Mouse (Mus musculus): Measurements from ENCODE around the gene Vcam1. TPM values are rescaled to one million over a fixed set of nuclear protein-coding genes. Genes with fewer than 3 reads are reported as not detected.

Gene Vcam1
- 10 to 100 TPM; 14.7 to 17.1 TPM for total RNA-seq (2021)

DNA sequence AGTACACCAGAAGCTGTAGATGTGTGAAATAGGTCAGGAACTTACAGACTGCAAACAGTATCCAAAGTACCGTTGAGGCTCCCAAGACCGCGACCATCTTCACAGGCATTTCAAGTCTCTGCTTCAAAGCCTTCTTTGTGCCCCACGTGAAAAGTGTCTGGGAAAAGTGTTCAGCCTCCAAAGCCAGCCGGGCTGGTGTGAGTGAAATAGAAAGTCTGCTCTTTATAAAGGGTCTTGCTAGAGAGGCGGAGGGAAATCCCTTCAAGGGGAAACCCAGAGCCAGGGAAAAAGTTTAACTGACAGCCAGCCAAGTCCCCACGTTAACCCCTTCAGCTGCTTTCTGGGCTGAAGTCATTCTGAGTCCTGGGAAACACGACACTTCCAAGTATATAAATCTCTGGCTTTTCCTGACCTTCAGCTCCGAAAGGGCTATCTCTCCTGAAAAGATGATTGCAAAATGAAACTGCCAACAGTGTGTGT is at the start of gene Vcam1:
Vcam1 (minus strand) TSS at position 430 of the 480 bp plus-strand sequence.
- intact Hi-C loops (cut with DNase I), result loop anchor here (5.0 to 10.0 kb wide), 2 partner anchors 47 to 196 kb away; no protein-coding TSS in a partner anchor
- peak; percentile 31 for DNase-seq (ENCODE audit: low spot score)

DNA sequence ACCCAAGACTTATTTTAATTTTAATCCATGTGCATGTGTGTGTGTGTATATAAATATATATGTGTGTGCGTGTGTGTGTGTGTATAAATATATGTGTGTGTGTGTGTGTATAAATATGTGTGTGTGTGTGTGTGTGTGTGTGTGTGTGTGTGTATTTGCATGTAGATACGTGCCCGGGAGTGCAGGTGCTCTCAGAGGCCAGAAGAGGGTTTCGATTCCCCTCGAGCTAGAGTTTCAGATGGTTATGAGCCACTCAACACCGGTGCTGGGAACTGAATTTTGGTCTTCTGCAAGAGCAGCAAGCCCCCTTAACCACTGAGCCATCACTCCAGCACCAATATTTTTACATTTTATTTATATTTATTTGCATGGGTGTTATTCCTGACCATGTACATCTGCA is 45.6 kb upstream of the Vcam1 start:
- no peak for DNase-seq (ENCODE audit: low spot score)
- intact Hi-C loops (cut with DNase I), result no loop called here

DNA sequence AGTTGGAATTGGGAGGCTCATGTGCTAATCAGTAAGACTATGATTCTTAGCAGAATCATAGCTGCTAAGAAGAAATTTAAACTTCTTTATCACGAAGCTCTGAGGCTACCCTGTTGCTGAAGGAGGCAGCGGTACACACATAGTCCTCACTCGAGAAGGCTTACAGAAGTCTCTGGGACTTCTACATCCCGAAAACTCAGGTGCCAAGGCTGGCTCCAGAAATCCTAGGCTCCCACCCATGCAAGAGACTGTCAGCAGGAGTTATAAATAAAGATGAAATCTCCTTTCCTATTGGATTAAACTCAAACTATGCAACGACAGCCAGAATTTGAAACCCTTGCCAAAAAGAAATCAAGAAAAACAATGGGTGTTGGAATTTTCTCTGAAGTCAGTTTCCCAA is 42.0 kb upstream of the Vcam1 start:
- no peak for DNase-seq (ENCODE audit: low spot score)
- intact Hi-C loops (cut with DNase I), result no loop called here

DNA sequence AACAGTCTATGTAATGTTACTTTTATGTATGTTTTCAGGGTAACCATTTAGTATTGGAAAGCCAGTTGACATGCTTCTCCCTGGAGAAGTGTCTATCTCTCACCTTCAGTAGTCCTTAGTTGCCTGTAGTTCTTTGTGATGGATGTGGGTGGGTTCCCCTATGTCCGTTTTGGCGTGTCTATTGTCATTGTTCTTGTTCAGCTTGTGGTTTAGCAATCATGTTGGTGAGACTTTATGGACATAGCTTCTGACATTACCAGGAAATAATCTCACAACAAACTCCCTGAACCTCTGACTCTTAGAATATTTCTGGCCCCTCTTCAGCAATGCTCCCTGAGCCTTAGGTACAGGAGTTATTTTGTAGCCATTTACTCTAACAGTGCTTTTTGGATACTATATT is 38.6 kb upstream of the Vcam1 start:
- intact Hi-C loops (cut with DNase I), result no loop called here
- no peak for DNase-seq (ENCODE audit: low spot score)

DNA sequence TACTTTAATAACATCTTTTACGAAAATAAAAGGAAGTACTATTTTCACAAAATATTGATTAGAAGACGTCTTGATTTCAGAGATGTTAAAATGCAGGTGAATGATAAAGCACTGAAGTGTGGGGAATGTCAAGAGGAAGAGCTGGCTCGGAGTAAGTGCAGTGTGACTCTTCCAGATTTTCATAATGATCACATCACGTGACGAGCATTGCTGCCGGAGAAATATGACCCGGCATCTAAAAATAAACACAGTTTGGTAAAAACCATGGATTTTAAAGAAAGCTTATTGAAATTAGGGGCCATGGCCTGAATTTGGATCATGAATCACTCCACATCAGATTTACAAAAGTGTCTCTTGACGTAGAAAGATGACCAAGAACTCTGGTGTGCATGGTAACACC is 36.8 kb upstream of the Vcam1 start:
- intact Hi-C loops (cut with DNase I), result no loop called here
- no peak for DNase-seq (ENCODE audit: low spot score)

DNA sequence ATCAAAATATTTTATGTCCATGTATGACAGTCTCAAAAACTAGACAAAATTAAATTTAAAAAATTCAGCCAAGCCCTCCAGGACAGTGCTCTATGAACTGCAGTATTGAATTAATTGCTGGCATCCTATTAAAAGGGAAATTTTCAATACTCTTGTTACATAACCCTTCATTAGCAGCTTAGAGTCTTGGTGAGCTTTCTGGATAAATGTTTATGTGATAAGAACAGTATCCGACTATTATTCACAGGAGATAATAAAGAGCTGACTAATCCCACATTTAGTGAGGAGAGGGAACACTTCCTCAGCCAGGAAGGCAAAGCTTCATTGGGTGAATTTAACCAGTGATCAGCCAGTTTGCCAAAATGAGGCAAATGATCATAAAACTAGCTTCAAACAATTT is 35.5 kb upstream of the Vcam1 start:
- intact Hi-C loops (cut with DNase I), result no loop called here
- DNase-seq (ENCODE audit: low spot score), result no peak

DNA sequence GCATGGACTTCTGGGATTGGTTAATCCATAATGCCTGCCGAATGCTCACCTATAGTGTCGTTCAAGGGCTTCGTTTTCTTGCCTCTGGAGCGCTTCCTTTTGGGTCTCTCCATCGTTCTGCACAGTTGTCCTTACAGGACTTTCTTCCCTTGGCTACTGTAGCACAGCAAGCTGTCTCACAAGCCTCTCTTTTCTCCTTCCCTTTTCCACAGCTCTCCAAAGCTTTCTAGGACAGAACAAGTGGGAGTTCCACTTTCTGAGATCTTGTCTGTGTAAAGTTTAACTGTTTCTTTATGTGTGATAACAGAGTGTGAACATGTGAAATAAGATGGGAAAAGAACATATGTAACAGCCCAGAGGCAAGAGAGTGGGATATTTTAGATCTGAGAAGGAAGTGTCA is 34.0 kb upstream of the Vcam1 start:
- no peak for DNase-seq (ENCODE audit: low spot score)

DNA sequence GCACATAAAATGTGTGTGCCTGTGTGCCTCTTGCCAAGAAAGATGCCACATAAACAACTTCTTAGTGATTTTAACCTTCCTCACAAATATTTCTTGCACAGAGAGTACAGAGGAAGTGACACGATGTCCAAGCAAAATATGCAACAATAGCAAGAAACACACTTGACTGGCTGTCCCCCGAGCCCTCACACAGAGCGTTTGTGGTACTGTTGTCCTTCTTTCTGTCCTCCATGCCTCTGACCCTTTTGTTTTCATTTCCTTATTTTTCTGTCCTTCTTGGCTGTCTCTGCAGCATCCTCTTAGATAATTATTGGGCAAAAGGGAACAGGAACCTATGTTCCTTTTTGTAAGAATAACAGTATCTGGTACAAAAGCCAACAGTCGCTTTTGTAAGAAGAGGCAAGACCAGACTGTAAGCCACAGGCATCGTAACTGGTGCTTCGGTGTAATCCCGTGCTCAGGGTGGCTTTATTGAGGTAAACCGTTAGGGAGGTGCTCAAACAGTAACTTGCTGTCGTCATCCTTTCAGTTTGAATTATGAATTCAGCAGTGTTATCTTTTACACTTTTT is 32.7 kb upstream of the Vcam1 start:
- peak; percentile 10 for DNase-seq (ENCODE audit: low spot score)
- intact Hi-C loops (cut with DNase I), result no loop called here

More for the DNA sequence above, 34.0 kb upstream of the Vcam1 start:
- intact Hi-C loops (cut with DNase I), result no loop called here

DNA sequence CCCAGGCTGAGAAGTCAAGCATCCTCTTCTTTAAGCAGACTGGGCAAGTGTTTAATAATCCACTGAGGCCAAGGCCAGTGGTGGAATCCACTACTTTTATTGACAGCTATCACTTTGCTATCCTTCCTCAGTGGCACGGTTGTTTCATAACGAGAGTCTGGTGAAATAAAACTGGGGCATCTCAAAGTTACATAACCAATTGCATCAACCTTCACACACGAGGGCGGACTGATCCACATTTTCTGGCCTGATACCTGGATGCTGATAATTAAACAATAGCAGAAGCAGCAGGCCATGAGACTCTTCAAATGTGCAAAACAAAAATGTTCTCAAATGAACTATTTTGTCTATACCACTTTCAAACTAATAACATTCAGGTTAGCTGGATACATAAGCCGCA is 29.9 kb upstream of the Vcam1 start:
- no peak for DNase-seq (ENCODE audit: low spot score)
- intact Hi-C loops (cut with DNase I), result no loop called here

DNA sequence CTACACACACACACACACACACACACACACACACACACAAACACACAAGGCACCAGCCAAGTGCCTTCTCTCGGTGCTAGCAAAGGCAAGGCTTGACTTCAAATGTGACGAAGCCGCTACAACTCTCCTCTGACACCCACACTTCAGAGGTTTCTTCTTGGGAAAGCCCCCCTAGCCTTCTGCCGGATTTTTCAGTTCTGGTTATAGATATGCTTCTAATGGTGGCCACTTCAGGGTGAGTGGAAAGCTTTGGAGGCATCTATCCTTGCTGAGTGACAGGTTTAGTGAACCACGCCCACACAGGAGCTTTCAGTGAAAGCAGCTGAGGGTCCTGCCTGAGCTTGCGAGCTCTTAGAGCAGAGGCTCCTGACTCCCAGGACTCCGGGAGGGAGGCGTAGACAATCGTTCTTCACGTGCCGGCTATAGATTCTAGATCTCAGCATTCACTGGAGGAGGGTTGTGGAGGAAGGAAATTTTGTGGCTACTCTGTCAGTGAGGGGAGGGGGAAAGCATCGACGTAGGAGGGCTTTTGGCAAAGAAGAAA is 28.0 kb upstream of the Vcam1 start:
- no peak for DNase-seq (ENCODE audit: low spot score)
- intact Hi-C loops (cut with DNase I), result no loop called here

DNA sequence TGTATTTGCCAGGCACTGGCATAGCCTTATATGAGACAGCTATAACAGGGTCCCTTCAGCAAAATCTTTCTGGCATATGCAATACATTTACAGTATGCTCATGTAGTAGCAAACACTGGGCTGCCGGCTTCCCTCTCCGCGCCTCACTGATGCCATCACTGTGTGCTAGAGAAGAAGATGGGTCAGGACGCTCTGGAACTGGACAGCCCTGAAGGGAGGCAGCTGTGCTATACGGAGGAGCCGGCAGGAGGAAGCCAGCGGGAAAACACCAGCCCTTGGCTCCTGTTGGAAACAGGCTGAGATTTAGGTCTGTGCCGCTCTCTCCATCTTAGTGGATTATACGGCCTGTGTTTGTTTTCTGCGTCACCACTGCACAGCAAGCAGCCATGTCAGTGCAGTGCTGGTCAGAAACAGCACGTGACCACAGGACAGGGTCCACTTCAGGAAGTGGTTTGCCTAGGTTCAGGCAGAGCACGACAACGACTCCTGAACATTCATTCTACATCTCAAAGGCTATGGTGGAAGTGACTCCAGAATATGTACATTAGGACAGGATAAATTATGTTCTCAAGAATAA is 20.7 kb upstream of the Vcam1 start:
- DNase-seq (ENCODE audit: low spot score), result no peak
- intact Hi-C loops (cut with DNase I), result no loop called here

DNA sequence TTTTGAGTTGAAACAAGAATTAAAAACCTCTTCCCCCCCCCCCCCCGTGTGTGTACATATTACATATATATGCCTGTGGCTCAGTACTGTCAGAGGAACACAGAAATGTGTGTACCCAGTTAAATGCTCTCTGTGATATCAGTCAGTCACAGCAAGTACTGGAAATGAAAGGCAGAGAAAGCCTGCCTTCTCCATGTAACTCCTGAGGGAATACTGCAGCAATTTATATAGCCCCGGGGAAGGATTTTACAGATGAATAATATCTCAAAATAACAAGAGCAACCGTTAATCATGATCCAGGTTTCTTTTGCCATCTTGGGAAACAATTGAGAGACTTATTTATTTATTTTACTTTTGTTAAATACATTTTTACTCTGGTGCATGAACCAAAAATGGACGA is 19.6 kb upstream of the Vcam1 start:
- DNase-seq (ENCODE audit: low spot score), result no peak
- intact Hi-C loops (cut with DNase I), result no loop called here

DNA sequence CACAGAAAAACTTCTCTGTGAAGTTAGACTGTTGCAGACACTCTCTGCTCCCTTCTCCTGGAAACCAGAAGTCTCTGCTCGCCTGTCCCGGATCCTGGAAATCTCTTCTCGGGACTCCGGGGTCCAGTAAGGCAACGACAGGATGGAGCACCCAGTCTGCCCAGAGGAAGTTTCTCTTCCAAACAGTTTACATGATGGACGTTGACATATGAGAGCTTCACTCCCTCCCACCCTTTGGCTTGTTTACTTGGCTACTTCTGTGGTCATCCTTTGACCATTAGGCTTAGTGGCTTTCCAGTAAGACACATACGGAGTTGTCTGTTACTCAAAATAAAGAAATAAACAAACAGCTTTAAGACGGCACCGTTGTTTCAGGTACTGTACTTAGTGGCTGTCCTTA is 19.2 kb upstream of the Vcam1 start:
- intact Hi-C loops (cut with DNase I), result no loop called here
- no peak for DNase-seq (ENCODE audit: low spot score)

DNA sequence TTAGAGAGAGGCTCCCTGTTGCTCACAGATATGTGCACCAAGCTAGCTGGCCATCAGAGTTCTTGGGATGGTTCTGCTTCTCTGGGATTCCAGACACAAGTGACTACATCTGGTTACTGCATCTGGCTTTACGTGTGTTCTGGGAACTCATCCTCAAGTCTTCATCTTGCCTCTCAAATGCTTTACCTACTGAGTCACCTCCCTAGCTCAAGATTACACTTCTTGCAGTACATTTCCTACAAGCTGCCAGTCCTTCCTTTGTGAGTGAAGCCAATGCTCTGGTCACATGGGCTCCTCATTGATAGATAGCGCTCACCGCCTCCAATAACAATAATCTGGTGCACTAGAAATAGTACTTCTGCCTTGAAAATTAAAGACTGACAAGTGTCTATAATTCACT is 11.7 kb upstream of the Vcam1 start:
- intact Hi-C loops (cut with DNase I), result no loop called here
- no peak for DNase-seq (ENCODE audit: low spot score)

DNA sequence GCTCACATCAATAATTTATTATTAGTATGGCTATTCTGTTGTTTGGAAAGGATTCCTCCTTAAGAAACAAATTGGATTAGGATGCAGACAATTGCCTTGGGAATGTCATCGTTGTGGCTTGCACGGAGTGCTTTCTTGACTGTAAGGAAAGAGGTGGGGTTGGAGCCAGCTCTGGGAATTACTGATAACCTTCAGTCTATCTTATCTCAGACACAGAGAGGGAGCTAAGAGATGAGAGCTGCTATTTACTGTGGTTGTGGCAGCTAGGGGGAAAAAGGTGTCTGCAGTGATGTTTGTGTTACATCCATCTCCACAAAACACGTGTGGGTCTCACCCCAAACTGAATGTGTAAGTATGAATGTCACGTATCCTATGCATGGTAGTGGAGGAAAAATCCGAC is 9.5 kb upstream of the Vcam1 start:
- intact Hi-C loops (cut with DNase I), result no loop called here
- no peak for DNase-seq (ENCODE audit: low spot score)

DNA sequence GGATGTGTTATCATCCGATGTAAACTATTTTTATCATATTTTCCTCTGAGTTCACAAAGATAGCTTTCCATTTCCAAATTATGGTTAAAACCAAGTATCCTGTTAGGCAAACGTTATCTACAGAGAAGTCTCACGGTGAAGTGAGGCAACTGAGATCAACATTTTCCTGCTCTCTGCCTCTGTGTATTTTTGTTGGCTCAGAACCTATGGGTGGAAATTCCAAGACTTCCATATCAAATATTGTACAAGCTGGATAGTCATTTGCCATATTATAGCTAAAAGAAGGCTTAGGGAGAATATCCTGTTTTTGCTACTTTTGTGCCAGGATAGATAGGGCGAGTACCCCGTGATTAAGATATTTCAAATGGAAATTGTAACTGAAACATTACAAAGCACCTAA is 8.6 kb upstream of the Vcam1 start:
- DNase-seq (ENCODE audit: low spot score), result no peak
- intact Hi-C loops (cut with DNase I), result no loop called here

DNA sequence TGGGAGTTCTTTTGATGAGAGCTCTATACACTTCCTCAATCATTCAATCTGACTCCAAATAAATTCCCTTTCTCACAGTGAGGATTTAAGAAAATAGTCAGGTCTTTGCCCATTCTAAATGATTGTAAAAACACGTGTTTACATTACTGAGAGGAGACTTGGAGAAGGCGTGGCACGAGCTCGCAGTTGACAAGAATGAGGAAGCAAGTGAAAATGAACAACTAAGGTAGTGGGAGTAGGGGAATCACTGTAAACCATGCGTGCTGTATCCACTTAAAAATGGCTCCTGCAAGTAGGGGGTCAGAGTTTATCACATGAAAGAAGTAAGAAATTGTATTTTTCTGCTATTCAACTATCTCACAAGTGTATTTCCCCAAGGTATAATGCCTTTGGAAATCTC is 3.9 kb upstream of the Vcam1 start:
- intact Hi-C loops (cut with DNase I), result no loop called here
- DNase-seq (ENCODE audit: low spot score), result no peak

DNA sequence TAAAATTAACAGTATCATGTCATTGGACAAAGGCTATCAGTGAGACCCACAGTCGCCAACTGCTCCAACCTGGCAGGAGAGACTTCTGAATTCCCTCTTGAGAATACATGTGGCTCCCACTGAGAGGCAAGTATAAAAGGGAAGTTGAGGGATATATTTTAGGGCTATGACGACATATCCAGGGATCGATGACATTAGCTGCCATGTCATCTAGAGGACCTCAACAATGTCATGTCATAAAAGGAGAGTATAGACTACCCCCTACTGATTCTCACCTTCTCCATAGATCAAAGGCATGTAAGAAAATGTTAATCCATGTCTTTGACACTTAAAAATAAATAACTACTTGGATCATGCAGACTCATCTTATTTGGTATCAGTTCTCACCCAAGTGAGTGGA is 1.2 kb upstream of the Vcam1 start:
- DNase-seq (ENCODE audit: low spot score), result no peak
- intact Hi-C loops (cut with DNase I), result no loop called here

DNA sequence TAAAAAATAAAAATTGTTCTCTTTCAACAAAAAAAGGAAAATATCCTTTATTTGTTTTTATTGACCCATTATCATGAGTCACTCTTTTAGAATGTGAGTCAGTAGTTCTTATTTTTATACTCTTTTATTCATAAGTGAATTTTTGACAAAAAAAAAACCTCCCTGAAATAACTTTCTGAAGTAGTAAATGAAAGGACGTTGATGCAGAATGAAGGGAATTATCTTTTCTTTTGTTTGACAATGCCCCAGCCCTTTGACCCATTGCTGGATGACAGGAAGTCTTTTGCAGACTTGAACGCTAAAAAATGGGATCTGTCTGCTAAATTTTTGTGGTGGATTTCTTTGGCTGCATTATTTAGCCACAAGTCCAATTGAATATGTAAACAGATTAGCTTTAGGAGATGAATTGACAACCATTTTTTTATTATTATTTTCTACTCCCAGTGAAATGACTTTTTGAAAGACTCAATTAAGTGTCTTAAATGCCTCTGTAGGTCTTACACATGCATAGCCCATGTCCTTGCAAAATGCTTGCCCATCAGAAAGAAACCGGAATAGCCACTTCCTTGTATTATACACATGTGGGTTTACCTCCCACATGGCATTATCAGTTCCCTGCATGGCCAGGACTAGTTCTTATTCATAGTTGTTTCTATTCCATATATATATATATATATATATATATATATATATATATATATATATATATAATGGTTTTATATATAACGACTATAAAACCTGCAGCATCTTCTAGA is 530 bp upstream of the Vcam1 start:
- DNase-seq (ENCODE audit: low spot score), result no peak
- intact Hi-C loops (cut with DNase I), result loop anchor here (5.0 to 10.0 kb wide), 2 partner anchors 48 to 195 kb away; no protein-coding TSS in a partner anchor

DNA sequence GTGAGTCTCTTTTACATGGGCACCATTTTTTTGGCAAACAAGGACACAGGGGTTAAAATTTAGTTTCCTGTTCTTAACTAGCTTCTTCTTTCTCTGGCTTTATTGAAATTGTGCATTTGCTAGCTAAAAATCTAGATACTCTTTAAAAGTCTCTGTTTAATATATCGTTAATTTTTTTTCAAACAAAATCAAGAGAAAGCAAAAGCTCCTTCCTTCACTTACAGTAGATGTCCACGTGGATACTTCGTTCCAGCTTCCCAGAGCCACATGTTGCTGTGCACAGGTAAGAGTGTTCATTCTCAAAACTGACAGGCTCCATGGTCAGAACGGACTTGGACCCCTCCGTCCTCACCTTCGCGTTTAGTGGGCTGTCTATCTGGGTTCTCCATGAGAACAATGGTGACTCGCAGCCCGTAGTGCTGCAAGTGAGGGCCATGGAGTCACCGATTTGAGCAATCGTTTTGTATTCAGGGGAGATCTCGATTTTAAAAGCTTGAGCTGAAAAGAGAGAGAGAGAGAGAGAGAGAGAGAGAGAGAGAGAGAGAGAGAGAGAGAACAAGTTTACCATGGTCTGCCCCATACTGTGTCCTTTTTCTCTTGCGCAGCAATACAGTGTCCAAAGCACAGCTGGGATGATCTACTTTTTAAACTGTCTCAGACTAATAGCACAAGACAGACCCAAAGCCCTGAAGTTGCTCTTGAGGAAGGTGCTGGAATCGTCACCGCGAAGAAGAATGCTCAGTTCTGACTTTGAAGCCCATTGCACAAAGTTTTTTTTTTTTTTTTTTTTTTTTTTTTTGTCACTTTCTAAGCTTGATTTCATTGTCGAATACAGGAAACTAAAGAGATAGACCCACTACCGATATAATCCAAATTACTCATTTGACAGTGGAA is 930 bp downstream of the Vcam1 start:
- DNase-seq (ENCODE audit: low spot score), result no peak

More for the DNA sequence above, 930 bp downstream of the Vcam1 start:
- intact Hi-C loops (cut with DNase I), result loop anchor here (5.0 to 10.0 kb wide), 2 partner anchors 46 to 196 kb away; no protein-coding TSS in a partner anchor

All from heart, postnatal 25 days (tissue).